Mouse (Mus musculus) kidney, adult 2 months (tissue): ENCODE measurements around the gene Slc6a1.

Source experiments
- CTCF ChIP-seq: fragments of 200-500 bp; conservative IDR thresholded peaks from 2 replicates; pipeline ENCODE4 v1.5.1; 2011; ENCODE audit warnings: low read depth, mild to moderate bottlenecking, control low read depth, low read length, moderate library complexity, mixed read lengths; ENCODE audit not compliant: insufficient read depth, insufficient read length
- POLR2A ChIP-seq: fragments of 200-500 bp; IDR thresholded peaks from one replicate; pipeline ENCODE4 v1.6.1; 2011; ENCODE audit warnings: low read depth, low read length, control low read depth

DNA sequence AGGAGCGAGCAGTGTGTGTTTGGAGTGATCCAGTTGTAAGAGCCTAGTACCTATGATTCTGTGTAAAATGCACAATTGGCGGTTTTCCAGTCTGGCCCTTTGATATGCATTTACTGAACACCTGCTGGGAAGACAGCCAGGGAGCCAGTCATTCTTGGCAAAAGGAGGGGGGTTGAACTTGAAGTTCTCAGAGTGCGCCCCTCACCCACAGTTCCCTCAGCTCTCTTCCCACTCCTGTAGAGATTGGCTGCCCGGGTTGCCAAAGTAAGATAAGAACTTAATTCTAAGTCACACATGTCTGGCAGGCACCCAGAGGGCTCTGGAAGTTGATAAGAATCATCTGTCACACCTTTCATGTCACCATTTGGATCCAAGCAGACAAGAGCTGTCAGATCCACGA is 18.0 kb upstream of the Slc6a1 start:
- no peak for TF ChIP-seq CTCF
- no peak for TF ChIP-seq POLR2A
